Mouse (Mus musculus): Measurements from ENCODE around the gene Iqsec3. TPM values are rescaled to one million over a fixed set of nuclear protein-coding genes. Genes with fewer than 3 reads are reported as not detected.
"Not testable (repeated sequence)": the region's sequence is repeated elsewhere in the genome, so short reads cannot be mapped to it uniquely, and the experiment has no call there.

Gene Iqsec3
- polyA plus RNA-seq, 1 experiment from 2014 or later: 6.2 TPM

DNA sequence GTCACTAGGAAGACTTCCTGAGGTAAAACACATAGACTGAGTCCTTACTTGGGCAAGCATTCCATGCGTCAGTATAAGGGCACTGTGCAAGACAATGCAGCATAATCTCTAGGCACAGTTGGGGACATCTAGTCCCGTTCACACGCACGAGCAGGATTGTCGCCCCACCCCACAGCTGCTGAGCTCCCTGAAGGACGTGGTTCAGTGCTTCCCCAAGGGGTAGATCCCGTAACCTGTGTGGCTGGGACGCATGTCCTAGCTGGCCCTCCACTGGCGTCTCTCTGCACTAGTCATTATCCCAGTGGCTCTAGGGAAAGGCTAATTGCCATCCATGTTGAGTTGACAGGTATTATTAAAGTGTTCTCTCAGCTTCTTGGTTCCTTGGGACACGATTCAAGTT, 91.4 kb downstream of the Iqsec3 start:
- ATAC-seq: no peak
- Histone ChIP-seq H3K36me3 (ENCODE audit: control insufficient read depth, insufficient read depth) (no peaks in the 10 kb centered on the region), H3K4me2 (ENCODE audit: low read length) (no peak overlapping the region), H3K4me3 (replicated peaks; ENCODE audit: low read length) (no peak overlapping the region), H3K9ac (replicated peaks; ENCODE audit: low read depth, low read length) (no peak overlapping the region), H3K27ac (ENCODE audit: low read length) (no peak overlapping the region), H3K9me3 (ENCODE audit: control insufficient read depth, low read length) (no peaks in the 10 kb centered on the region), H3K4me1 (replicated peaks; ENCODE audit: control insufficient read depth, insufficient read depth, low read length) (no peaks in the 10 kb centered on the region), H3K27me3 (replicated peaks; ENCODE audit: control insufficient read depth, insufficient read depth, low read length) (no peaks in the 10 kb centered on the region)
- 38% methylated on average over 10 of the region's 10 CpGs for WGBS

DNA sequence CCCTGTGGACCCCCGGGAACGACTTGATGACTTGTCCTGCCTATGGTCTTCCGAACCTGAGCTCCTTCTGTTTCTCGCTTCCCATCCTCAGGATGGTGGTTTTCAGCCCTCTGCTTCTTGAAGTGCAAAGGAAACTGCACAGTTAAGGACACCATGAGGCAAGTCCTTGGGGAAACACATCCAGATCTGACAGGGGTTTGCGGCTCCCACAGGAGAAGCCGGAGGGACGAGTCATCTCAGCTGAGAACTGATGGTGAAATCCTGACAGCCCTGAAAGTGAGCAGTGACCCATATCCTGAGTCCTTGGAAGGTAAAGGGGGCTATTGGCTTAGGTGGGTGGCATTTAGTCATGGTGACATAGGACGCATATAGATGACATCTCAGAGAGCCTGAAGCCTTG, 92.9 kb downstream of the Iqsec3 start:
- Histone ChIP-seq H3K4me3 (replicated peaks; ENCODE audit: low read length) (no peak overlapping the region), H3K36me3 (ENCODE audit: control insufficient read depth, insufficient read depth) (no peaks in the 10 kb centered on the region), H3K4me2 (ENCODE audit: low read length) (no peak overlapping the region), H3K27me3 (replicated peaks; ENCODE audit: control insufficient read depth, insufficient read depth, low read length) (no peaks in the 10 kb centered on the region), H3K27ac (ENCODE audit: low read length) (no peak overlapping the region), H3K9me3 (ENCODE audit: control insufficient read depth, low read length) (no peaks in the 10 kb centered on the region), H3K4me1 (replicated peaks; ENCODE audit: control insufficient read depth, insufficient read depth, low read length) (no peaks in the 10 kb centered on the region), H3K9ac (replicated peaks; ENCODE audit: low read depth, low read length) (no peak overlapping the region)
- no peak for ATAC-seq
- WGBS: 87% methylated on average over 8 of the region's 8 CpGs

DNA sequence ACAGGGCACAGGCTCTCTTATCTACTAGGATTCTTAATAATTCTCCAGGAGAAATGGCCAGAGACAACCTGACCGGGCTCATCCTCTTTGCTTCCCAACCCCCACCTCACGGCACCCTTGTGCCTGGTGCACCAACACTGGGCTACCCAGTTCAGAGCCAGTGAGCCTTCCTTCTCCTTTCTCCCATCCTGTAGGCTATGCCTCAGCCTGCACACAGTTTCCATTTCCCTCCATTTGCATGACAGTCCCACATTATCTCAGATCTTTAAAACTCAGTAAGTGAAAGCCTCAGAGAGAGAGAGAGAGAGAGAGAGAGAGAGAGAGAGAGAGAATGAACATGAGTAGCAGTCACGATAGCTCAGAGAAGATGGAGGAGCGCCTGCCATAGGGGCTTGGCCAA, 95.2 kb downstream of the Iqsec3 start:
- H3K27ac ChIP-seq (ENCODE audit: low read length): no peak overlapping the region
- no peaks in the 10 kb centered on the region for H3K27me3 ChIP-seq (replicated peaks; ENCODE audit: control insufficient read depth, insufficient read depth, low read length)
- 70% methylated on average over 4 of the region's 4 CpGs for WGBS
- no peak overlapping the region for H3K9ac ChIP-seq (replicated peaks; ENCODE audit: low read depth, low read length)
- H3K4me3 ChIP-seq (replicated peaks; ENCODE audit: low read length): no peak overlapping the region
- ATAC-seq: no peak
- no peak overlapping the region for H3K4me2 ChIP-seq (ENCODE audit: low read length)
- H3K4me1 ChIP-seq (replicated peaks; ENCODE audit: control insufficient read depth, insufficient read depth, low read length): no peaks in the 10 kb centered on the region
- no peaks in the 10 kb centered on the region for H3K9me3 ChIP-seq (ENCODE audit: control insufficient read depth, low read length)
- H3K36me3 ChIP-seq (ENCODE audit: control insufficient read depth, insufficient read depth): no peaks in the 10 kb centered on the region

DNA sequence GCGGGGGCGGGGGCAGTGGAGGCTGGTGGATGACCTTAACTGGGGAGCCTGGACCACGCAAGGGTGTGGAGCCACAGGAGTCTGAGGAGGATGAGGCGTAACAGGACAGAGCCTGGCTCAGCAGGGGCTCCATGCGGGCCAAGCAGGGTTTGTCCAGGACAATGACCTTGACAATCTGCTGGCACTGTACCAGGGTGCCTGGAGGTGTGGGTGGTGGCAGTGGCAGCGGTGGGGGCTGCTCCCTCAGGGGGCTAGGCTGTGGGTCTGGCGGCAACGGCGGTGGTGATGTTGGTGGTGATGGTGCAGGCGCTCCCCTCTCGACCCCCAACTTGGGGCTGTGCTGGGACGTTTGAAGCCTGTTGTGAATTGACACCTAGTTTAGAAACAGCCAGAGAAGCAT, 97.3 kb downstream of the Iqsec3 start:
- WGBS: 84% methylated on average over 12 of the region's 12 CpGs
- Histone ChIP-seq H3K4me1 (replicated peaks; ENCODE audit: control insufficient read depth, insufficient read depth, low read length) (no peaks in the 10 kb centered on the region), H3K4me2 (ENCODE audit: low read length) (no peak overlapping the region), H3K27me3 (replicated peaks; ENCODE audit: control insufficient read depth, insufficient read depth, low read length) (no peaks in the 10 kb centered on the region), H3K4me3 (replicated peaks; ENCODE audit: low read length) (no peak overlapping the region), H3K27ac (ENCODE audit: low read length) (no peak overlapping the region), H3K36me3 (ENCODE audit: control insufficient read depth, insufficient read depth) (no peaks in the 10 kb centered on the region), H3K9me3 (ENCODE audit: control insufficient read depth, low read length) (no peaks in the 10 kb centered on the region), H3K9ac (replicated peaks; ENCODE audit: low read depth, low read length) (no peak overlapping the region)
- no peak for ATAC-seq

DNA sequence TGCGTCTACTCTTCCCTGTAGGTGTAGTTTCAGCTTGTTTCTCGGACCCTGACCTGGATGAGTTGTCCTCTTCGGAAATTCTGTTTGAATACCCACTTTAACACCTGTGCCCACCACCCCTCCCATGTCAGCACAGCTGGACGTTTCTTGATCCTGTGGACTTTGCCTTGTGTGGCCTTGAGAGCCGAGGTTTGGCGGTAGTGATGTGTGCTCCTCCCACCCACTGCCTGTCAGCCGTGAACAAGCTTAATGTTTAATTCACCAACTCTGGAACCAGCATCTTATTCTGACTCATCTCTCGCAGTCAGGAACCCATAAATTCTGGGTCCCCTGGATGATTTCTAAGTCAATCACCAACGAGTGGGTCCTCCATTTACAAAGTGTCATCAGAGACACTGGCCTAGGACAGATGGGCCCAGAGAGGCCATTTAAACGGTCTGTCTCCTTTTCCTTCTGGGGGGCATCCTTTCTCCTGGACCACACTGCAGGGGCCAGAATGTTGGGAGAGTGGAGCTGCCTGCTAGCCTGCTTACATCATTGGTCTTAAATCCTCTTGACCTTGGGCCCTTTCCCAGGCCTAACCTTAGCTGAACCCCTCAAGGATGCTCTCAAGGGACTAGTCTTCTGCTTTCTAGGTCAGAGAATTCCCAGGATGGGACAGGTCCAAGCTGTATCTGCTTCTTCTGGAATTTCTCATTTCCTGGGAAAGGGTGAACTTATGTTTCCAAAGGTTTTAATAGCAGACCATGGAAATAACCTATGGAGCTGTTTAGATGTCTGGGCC, 102.1 kb downstream of the Iqsec3 start:
- Histone ChIP-seq H3K27ac (ENCODE audit: low read length) (no peak overlapping the region), H3K4me3 (replicated peaks; ENCODE audit: low read length) (no peak overlapping the region), H3K36me3 (ENCODE audit: control insufficient read depth, insufficient read depth) (no peaks in the 10 kb centered on the region), H3K27me3 (replicated peaks; ENCODE audit: control insufficient read depth, insufficient read depth, low read length) (no peaks in the 10 kb centered on the region), H3K4me2 (ENCODE audit: low read length) (no peak overlapping the region), H3K4me1 (replicated peaks; ENCODE audit: control insufficient read depth, insufficient read depth, low read length) (no peaks in the 10 kb centered on the region), H3K9ac (replicated peaks; ENCODE audit: low read depth, low read length) (no peak overlapping the region), H3K9me3 (ENCODE audit: control insufficient read depth, low read length) (no peaks in the 10 kb centered on the region)
- no peak for ATAC-seq
- WGBS: 79% methylated on average over 10 of the region's 10 CpGs

- no peak for ATAC-seq
- Histone ChIP-seq H3K4me1 (replicated peaks; ENCODE audit: control insufficient read depth, insufficient read depth, low read length) (no peaks in the 10 kb centered on the region), H3K9me3 (ENCODE audit: control insufficient read depth, low read length) (no peaks in the 10 kb centered on the region), H3K27me3 (replicated peaks; ENCODE audit: control insufficient read depth, insufficient read depth, low read length) (no peaks in the 10 kb centered on the region), H3K4me2 (ENCODE audit: low read length) (no peak overlapping the region), H3K27ac (ENCODE audit: low read length) (no peak overlapping the region), H3K36me3 (ENCODE audit: control insufficient read depth, insufficient read depth) (no peaks in the 10 kb centered on the region), H3K4me3 (replicated peaks; ENCODE audit: low read length) (no peak overlapping the region), H3K9ac (replicated peaks; ENCODE audit: low read depth, low read length) (no peak overlapping the region)
- WGBS: 68% methylated on average over 3 of the region's 3 CpGs
Observed at GRCm38 (mm10) chr6:121367099-121367498, 106.4 kb downstream of the Iqsec3 start.

DNA sequence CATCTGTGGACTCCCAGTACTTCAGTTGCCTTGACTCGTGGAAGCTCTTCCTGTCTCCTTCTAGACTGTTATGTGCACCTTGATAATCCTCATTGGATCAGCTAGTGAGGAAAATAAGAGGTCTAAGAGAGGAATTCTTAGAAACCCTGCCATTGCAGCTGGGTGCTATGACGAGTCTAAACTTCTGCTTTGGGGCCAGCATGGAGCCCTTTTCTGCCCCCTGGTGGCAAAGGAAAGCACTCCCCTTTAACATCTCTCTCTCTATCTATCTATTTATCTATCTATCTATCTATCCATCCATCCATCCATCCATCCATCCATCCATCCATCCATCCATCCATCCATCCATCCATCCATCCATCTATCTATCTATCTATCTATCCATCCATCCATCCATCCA, 106.9 kb downstream of the Iqsec3 start:
- ATAC-seq; H3K4me1 ChIP-seq (replicated peaks; ENCODE audit: control insufficient read depth, insufficient read depth, low read length); H3K36me3 ChIP-seq (ENCODE audit: control insufficient read depth, insufficient read depth); H3K27ac ChIP-seq (ENCODE audit: low read length); H3K27me3 ChIP-seq (replicated peaks; ENCODE audit: control insufficient read depth, insufficient read depth, low read length); H3K9me3 ChIP-seq (ENCODE audit: control insufficient read depth, low read length); H3K4me2 ChIP-seq (ENCODE audit: low read length); H3K9ac ChIP-seq (replicated peaks; ENCODE audit: low read depth, low read length); H3K4me3 ChIP-seq (replicated peaks; ENCODE audit: low read length): not testable (repeated sequence)
- 22% methylated on average over 2 of the region's 2 CpGs for WGBS

GRCm38 (mm10) chr6:121363956-121364355, 109.5 kb downstream of the Iqsec3 start:
- Histone ChIP-seq H3K27me3 (replicated peaks; ENCODE audit: control insufficient read depth, insufficient read depth, low read length) (no peaks in the 10 kb centered on the region), H3K36me3 (ENCODE audit: control insufficient read depth, insufficient read depth) (no peaks in the 10 kb centered on the region), H3K4me2 (ENCODE audit: low read length) (no peak overlapping the region), H3K9me3 (ENCODE audit: control insufficient read depth, low read length) (no peaks in the 10 kb centered on the region), H3K4me1 (replicated peaks; ENCODE audit: control insufficient read depth, insufficient read depth, low read length) (no peaks in the 10 kb centered on the region), H3K27ac (ENCODE audit: low read length) (no peak overlapping the region), H3K4me3 (replicated peaks; ENCODE audit: low read length) (no peak overlapping the region), H3K9ac (replicated peaks; ENCODE audit: low read depth, low read length) (no peak overlapping the region)
- ATAC-seq: no peak
- 81% methylated on average over 4 of the region's 4 CpGs for WGBS

- no peak for ATAC-seq
- H3K27ac ChIP-seq (ENCODE audit: low read length): no peak overlapping the region
- no peaks in the 10 kb centered on the region for H3K27me3 ChIP-seq (replicated peaks; ENCODE audit: control insufficient read depth, insufficient read depth, low read length)
- no peak overlapping the region for H3K4me2 ChIP-seq (ENCODE audit: low read length)
- H3K36me3 ChIP-seq (ENCODE audit: control insufficient read depth, insufficient read depth): no peaks in the 10 kb centered on the region
- 78% methylated on average over 6 of the region's 6 CpGs for WGBS
- H3K9ac ChIP-seq (replicated peaks; ENCODE audit: low read depth, low read length): no peak overlapping the region
- H3K4me1 ChIP-seq (replicated peaks; ENCODE audit: control insufficient read depth, insufficient read depth, low read length): no peaks in the 10 kb centered on the region
- no peak overlapping the region for H3K4me3 ChIP-seq (replicated peaks; ENCODE audit: low read length)
- H3K9me3 ChIP-seq (ENCODE audit: control insufficient read depth, low read length): no peaks in the 10 kb centered on the region
Observed at GRCm38 (mm10) chr6:121363061-121363460, 110.4 kb downstream of the Iqsec3 start.

DNA sequence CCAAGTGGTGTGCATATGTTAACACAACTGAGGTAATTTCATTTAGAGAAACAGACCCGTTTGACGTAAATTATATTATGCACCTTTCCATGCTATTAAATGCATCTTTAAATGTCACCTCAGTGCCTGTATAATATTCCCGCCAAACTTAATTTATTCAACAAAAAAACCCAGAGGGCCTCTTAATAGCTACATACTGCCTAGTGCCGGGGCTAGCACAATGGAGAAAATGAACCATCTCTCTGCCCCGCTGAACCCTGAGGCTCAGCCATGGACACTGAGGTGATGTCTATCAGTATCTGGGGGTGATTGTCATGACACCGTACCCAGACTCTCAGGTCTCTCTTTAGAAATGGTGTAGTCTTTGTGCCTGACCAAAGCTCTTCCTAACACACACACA, 116.2 kb downstream of the Iqsec3 start:
- H3K4me3 ChIP-seq (replicated peaks; ENCODE audit: low read length): no peak overlapping the region
- H3K9ac ChIP-seq (replicated peaks; ENCODE audit: low read depth, low read length): no peak overlapping the region
- H3K27me3 ChIP-seq (replicated peaks; ENCODE audit: control insufficient read depth, insufficient read depth, low read length): no peaks in the 10 kb centered on the region
- H3K36me3 ChIP-seq (ENCODE audit: control insufficient read depth, insufficient read depth): no peaks in the 10 kb centered on the region
- no peak for ATAC-seq
- no peak overlapping the region for H3K4me2 ChIP-seq (ENCODE audit: low read length)
- no peaks in the 10 kb centered on the region for H3K4me1 ChIP-seq (replicated peaks; ENCODE audit: control insufficient read depth, insufficient read depth, low read length)
- H3K9me3 ChIP-seq (ENCODE audit: control insufficient read depth, low read length): no peaks in the 10 kb centered on the region
- 78% methylated on average over 6 of the region's 6 CpGs for WGBS
- no peak overlapping the region for H3K27ac ChIP-seq (ENCODE audit: low read length)
